Mouse (Mus musculus): ENCODE data around the gene Ntrk3.

Ntrk3 gene

DNA sequence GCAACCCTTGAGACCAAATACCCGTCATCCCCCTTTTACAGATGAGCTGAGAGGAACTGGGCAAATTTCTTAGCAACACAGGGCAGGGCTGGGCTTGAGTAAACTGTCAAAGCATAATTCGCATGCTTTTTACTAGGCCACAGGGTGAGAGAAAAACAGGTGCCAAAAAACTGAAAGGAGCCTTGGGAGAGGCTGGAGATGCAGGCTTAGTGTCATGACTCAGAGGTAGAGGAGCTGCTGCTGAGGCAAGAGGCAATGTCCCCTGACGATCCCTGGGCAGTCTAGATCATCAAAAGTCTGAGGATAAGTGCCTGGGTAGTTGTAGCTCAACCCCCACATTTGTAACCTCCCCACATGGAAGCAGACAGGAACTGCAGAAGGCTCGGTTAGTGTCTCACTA lies 116.7 kb downstream of the Ntrk3 start:
- DNase-seq, result no peak

GRCm38 (mm10) chr7:78619818-78620577 lies 117.8 kb downstream of the Ntrk3 start:
- DNase-seq, result no peak

GRCm38 (mm10) chr7:78605538-78606130 lies 132.2 kb downstream of the Ntrk3 start:
- DNase-seq, result no peak

- DNase-seq, result no peak
Measured at GRCm38 (mm10) chr7:78603922-78604321, 133.9 kb downstream of the Ntrk3 start.

DNA sequence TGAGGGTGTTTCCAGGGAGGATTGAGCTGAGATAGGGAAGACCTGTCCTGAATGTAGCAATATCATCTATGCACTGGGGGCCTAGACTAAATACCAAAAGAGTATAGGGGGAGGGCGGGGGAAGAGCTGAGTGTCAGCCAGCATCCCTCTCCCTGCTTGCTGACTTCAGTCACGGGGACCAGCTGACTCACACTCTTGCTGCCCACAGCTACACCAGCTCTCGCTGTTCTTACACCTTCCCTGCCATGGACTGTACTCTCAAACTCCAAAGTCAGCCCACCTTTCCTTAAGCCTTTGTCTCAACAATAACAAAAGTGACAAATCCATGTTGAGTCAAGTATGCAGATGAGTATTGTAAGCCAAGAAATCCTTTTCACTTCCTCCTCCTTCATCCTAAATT lies 136.0 kb downstream of the Ntrk3 start:
- peak; percentile 77 for DNase-seq

- no peak for DNase-seq
Measured at GRCm38 (mm10) chr7:78600886-78601285, 136.9 kb downstream of the Ntrk3 start.

GRCm38 (mm10) chr7:78599941-78600677 lies 137.7 kb downstream of the Ntrk3 start:
- no peak for DNase-seq

DNA sequence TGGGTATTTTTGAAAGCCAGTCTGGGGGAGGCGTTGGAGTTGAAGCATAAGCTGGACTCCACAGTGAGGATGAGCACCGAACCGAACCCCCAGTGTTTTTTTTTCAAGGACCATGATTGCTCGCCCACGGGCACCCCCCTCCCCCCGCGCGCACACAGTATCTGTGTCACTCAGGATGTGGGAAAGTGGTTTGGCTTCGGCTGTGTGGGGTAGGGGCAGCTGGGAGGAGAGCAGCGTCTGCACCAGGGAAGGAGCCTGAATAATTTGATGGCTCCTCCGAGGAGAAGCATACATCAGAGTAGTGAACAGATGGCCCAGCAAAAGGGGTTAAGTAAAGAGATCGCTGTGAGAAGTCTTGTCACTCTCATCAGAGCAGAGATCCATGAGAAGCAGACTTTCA lies 139.7 kb downstream of the Ntrk3 start:
- peak; percentile 66 for DNase-seq

- DNase-seq, result peak; percentile 83
Measured at GRCm38 (mm10) chr7:78597251-78598129, 140.3 kb downstream of the Ntrk3 start.

- DNase-seq, result no peak
Measured at GRCm38 (mm10) chr7:78596556-78596955, 141.3 kb downstream of the Ntrk3 start.

DNA sequence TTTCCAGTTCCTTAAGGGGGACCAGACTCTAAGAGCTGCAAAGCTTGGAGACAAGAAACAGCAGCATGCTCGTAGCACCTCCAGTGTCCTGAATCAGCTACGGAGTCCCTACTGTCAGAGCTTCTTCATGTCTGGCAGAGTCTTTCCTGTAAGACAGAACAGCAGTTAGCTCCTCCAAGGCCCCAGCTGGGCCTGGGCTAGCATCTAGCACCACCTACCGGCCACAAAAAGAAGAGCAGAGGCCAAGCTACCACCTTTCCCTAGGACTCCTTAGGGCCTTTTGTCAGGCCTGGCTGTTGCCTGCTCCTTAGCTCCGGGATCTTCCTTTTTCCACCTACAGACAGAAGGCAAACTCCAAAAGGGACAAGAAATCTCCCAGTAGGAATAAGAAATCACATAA lies 141.9 kb downstream of the Ntrk3 start:
- peak; percentile 82 for DNase-seq

- DNase-seq, result no peak
Measured at GRCm38 (mm10) chr7:78592948-78593347, 144.9 kb downstream of the Ntrk3 start.

- DNase-seq, result no peak
Measured at GRCm38 (mm10) chr7:78592172-78592571, 145.6 kb downstream of the Ntrk3 start.

DNA sequence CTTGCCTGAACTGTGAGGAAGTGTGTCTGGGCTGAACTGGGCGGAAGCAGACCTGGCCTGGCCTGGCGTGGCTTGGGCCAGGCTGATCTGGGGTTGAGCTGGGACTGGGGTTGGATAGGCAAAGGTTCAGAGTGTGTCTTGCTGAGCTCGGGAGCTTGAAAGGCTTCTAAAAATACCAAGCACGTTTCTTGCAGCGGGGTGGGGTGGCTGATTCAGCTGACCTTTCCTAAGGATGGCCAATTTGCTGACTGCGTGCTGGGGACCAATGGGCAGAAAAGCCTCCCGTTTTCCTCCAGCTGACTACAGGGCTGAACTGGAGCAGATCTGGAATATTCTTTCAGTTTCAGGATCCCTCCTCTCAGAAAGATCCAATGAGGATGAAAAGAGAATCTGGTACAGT lies 148.0 kb downstream of the Ntrk3 start:
- DNase-seq, result no peak

DNA sequence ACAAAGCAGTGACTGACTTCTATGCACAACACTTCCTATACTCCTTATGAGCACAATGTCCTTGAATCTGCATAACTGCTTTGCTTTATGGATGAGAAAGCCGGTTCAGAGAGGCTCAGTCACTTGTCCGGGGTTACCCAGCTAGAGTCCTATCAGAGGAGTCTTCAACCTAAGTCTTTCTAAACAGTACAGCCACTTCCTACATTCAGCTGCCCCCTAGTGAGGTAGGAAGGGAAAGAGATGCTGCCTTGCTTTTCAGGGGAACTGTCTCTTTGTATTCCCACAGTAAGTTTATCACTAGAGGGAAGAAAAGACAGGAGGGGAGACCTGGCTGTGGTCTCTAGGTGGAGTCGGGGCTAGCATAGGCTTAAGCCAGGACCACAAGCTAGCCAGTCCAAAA lies 151.0 kb downstream of the Ntrk3 start:
- DNase-seq, result no peak

DNA sequence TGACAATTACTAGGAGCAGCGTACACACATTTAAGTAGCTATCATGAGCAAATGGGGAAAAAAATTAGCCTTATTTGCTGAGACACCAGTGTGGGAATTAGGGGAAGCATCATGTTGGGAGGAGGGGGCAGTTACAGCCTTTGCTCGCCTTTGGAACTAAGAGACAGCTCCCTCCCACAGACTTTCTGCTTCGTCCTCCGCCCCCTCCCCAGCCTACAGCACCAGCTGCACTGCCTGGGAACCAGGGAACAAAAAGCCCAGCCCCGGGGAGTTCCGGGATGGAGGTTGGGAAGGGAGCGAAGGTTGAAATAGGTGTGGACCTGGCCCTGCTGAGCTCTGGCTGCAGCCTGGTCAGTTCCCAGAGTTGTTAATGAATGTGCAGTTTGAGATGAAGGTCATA lies 151.9 kb downstream of the Ntrk3 start:
- DNase-seq, result peak; percentile 52

DNA sequence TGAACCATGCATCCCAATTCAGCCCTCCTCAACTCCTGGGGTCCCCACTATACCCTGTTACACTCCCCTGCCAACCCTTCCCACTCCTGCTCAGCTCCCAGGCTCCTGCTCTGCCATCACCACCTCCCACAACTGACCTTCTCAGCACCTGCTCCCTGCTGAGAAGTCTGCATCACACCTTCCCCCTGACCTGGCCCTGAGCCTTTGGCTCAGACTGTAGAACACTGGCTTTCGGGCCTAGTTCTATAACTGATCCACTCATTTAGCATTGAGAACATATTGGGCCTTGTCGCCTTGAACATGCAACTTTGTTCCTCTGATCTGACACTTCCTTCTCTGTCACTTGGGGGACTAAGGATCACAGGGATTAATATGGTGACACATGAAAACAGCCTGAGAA lies 152.9 kb downstream of the Ntrk3 start:
- no peak for DNase-seq

DNA sequence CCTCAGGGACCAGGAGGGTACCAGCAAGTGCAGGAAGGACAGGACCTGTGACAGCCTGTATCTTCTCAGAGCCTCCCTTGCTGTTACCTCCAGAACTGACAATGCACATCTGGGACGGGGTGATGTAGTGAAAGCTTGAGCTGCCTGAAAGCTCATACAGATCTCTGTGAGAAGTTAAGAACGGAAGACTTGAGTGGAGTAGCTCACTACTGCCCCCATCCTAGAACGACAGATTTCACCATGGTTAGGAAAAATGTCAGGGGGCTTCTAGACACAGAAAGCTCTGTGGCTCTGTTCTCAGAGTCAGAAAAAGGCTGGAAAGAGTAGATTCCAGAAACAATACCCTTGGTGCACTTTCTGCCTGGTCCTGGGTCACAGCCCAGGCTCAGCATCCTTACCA lies 153.3 kb downstream of the Ntrk3 start:
- no peak for DNase-seq

- DNase-seq, result no peak
Measured at GRCm38 (mm10) chr7:78583678-78584077, 154.1 kb downstream of the Ntrk3 start.

DNA sequence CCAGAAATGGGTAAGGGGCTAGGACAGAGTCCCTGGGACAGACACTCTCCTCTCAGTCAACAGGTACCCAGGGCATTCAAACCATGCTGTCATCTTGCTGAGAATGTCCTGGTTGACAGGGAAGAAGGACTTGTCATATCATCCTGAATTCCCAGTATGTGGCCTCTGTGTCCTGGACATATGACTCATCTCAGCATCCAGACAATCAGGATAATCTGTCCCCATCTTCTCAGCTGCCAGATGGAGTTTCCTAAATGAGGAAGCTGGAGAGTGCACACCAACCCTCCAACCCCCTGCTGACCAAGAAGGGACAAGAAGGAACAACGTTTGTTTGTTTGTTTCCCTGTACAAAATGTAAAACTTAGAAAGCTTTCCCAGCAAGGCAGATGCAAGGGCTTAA lies 156.5 kb downstream of the Ntrk3 start:
- no peak for DNase-seq

GRCm38 (mm10) chr7:78579461-78580234 lies 158.2 kb downstream of the Ntrk3 start:
- peak; percentile 38 for DNase-seq

All from right cerebral cortex, adult 18-20 months (tissue).